Mouse (Mus musculus) hindbrain, embryonic 10.5 days (tissue): ENCODE data around the gene Bglap2. TPM values are rescaled to one million over a fixed set of nuclear protein-coding genes. Genes with fewer than 3 reads are reported as not detected.

ENCODE experiments used
- DNase-seq: peaks from one replicate; pipeline ENCODE4 v3.0.0-alpha.2; 2017; ENCODE audit warnings: low spot score
- H3K27ac ChIP-seq: fragments of 300-500 bp; sonication (generic); 2 replicates; pipeline ENCODE4 v1.5.1; 2016; ENCODE audit warnings: mild to moderate bottlenecking, moderate library complexity
- H3K27me3 ChIP-seq: fragments of 300-500 bp; sonication (generic); 2 replicates; pipeline ENCODE4 v1.6.1; 2016; ENCODE audit warnings: mild to moderate bottlenecking; ENCODE audit not compliant: poor library complexity, insufficient read depth, severe bottlenecking
- H3K36me3 ChIP-seq: fragments of 300-500 bp; sonication (generic); 2 replicates; pipeline ENCODE4 v1.6.1; 2016; ENCODE audit warnings: mild to moderate bottlenecking, moderate library complexity
- H3K4me1 ChIP-seq: fragments of 300-500 bp; sonication (generic); replicated peaks from 2 replicates; pipeline ENCODE4 v1.6.1; 2016; ENCODE audit warnings: mild to moderate bottlenecking
- H3K4me3 ChIP-seq: fragments of 300-500 bp; sonication (generic); 2 replicates; pipeline ENCODE4 v1.5.1; 2016; ENCODE audit warnings: mild to moderate bottlenecking, moderate library complexity
- H3K9me3 ChIP-seq: fragments of 300-500 bp; sonication (generic); 2 replicates; pipeline ENCODE4 v1.6.1; 2016; ENCODE audit warnings: mild to moderate bottlenecking, moderate library complexity
- WGBS: fragments of 180-500 bp; shearing (Covaris S2); methylation state at CpG from one replicate; pipeline ENCODE4 v1.1.7; 2016; 5-methylcytosine and 5-hydroxymethylcytosine counted together
- polyA plus RNA-seq: library from polyadenylated mRNA; unstranded; fragments of >200 nt; fragmentation: Nextera tagmentation; extraction: Ambion mirVana; gene quantifications from 2 replicates; pipeline ENCODE4 v1.2.1, GENCODE M21; 2016

Gene Bglap2
- polyA plus RNA-seq, 1 experiment from 2014 or later: not detected

GRCm38 (mm10) chr3:88331282-88331681 is 47.2 kb downstream of the Bglap2 start:
- H3K9me3 ChIP-seq: no peaks in the 10 kb centered on the region
- no peak overlapping the region for H3K4me3 ChIP-seq
- H3K27ac ChIP-seq: no peak overlapping the region
- H3K36me3 ChIP-seq: peaks cover 46% of the 10 kb centered on the region
- 40% methylated on average over 2 of the region's 2 CpGs for WGBS
- DNase-seq: peak; percentile 39
- no peaks in the 10 kb centered on the region for H3K27me3 ChIP-seq
- H3K4me1 ChIP-seq: peaks cover 31% of the 10 kb centered on the region

DNA sequence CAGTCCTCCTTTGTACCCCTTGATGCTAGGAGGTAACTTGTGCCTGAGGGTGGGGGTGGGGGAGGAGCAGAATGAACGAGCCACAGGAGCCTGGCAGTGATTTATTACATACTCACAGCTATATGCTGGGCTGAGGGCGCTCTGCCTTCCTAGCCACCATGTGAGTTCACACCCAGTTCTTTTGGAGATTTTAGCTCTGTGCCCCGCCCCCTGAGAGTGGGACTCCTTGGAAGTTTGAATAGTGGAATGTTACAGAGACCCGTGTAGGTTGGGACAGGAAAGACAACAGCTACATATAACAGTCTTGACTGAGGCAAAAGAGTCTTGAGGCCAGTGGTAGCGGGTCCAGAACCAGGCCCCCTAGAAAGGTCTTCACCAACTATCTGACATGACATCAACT is 49.5 kb downstream of the Bglap2 start:
- Histone ChIP-seq H3K36me3 (peaks cover 53% of the 10 kb centered on the region), H3K4me1 (peaks cover 26% of the 10 kb centered on the region), H3K27ac (no peak overlapping the region), H3K27me3 (no peaks in the 10 kb centered on the region), H3K9me3 (no peaks in the 10 kb centered on the region), H3K4me3 (no peak overlapping the region)
- DNase-seq: no peak
- WGBS: 83% methylated on average over 5 of the region's 5 CpGs

Other genes starting within 250 kb of the Bglap2 start
- gene Mef2d, start 236.3 kb downstream of the Bglap2 start, polyA plus RNA-seq: 10.2 and 15.1 TPM in 2 replicates
- not detected in 2 replicates for gene Rhbg, start 124.0 kb downstream of the Bglap2 start, polyA plus RNA-seq
- gene Gm38392, start 91.5 kb downstream of the Bglap2 start, polyA plus RNA-seq: not detected in 2 replicates
- gene Tsacc, start 81.7 kb downstream of the Bglap2 start, polyA plus RNA-seq: 14.4 and 15.4 TPM in 2 replicates
- gene Cct3, start 81.6 kb downstream of the Bglap2 start, polyA plus RNA-seq: 755 and 805 TPM in 2 replicates
- gene Glmp, start 53.7 kb downstream of the Bglap2 start, polyA plus RNA-seq: 150 and 157 TPM in 2 replicates
- gene Tmem79, start 42.6 kb downstream of the Bglap2 start, polyA plus RNA-seq: 1.5 and 2.7 TPM in 2 replicates
- gene Smg5, start 42.4 kb downstream of the Bglap2 start, polyA plus RNA-seq: 84.1 and 87.8 TPM in 2 replicates
- gene Paqr6, start 14.1 kb downstream of the Bglap2 start, polyA plus RNA-seq: 0.86 and 1.4 TPM in 2 replicates
- gene Bglap3, start 6.0 kb downstream of the Bglap2 start, polyA plus RNA-seq: 0.12 TPM in 1 of 2 replicates, not detected in the other
- gene Bglap, start 5.8 kb upstream of the Bglap2 start, polyA plus RNA-seq: not detected in 2 replicates
- gene Pmf1, start 31.6 kb upstream of the Bglap2 start, polyA plus RNA-seq: 157 and 167 TPM in 2 replicates
- gene Slc25a44, start 46.4 kb upstream of the Bglap2 start, polyA plus RNA-seq: 19.2 and 20.3 TPM in 2 replicates
- gene Sema4a, start 82.5 kb upstream of the Bglap2 start, polyA plus RNA-seq: 3.8 and 8.6 TPM in 2 replicates
- 13.4 and 24.0 TPM in 2 replicates for gene Lmna, start 131.3 kb upstream of the Bglap2 start, polyA plus RNA-seq
- gene Mex3a, start 153.7 kb upstream of the Bglap2 start, polyA plus RNA-seq: 30.7 and 31.0 TPM in 2 replicates
- 2.1 and 2.9 TPM in 2 replicates for gene Rab25, start 169.6 kb upstream of the Bglap2 start, polyA plus RNA-seq
- 173 and 180 TPM in 2 replicates for gene Lamtor2, start 174.4 kb upstream of the Bglap2 start, polyA plus RNA-seq
- gene Ubqln4, start 175.1 kb upstream of the Bglap2 start, polyA plus RNA-seq: 69.0 and 72.5 TPM in 2 replicates
- 207 and 220 TPM in 2 replicates for gene Ssr2, start 197.2 kb upstream of the Bglap2 start, polyA plus RNA-seq
- gene Arhgef2, start 227.3 kb upstream of the Bglap2 start, polyA plus RNA-seq: 111 and 123 TPM in 2 replicates